Comparison of ENCODE assay signal across 15 mouse cellular contexts in genomic region chr8:125206391-125206790, GRCm38 (mm10).
"Had no signal": no experiment of that assay in that cellular context is flagged by ENCODE, and none has a peak within 500 bp of the region (broad histone marks: within the 10 kb centered on the region; RNA-seq: fewer than 3 reads in every experiment).

No protein-coding gene starts in this region.

- DNase-seq: kidney, postnatal 10 days; kidney, postnatal 4 days; lung, adult 2 months; lung, postnatal 36 days; right cerebral cortex, adult 18-20 months; right cerebral cortex, postnatal 25 days; thymus, postnatal 36 days had no signal

- H3K4me3 ChIP-seq: left cerebral cortex, adult 2 months; limb, embryonic 10.5 days; liver, embryonic 15.5 days; midbrain, embryonic 10.5 days; myocyte; neural tube, embryonic 15.5 days had no signal

- ATAC-seq: lung, postnatal 0 days had no signal

- H3K27ac ChIP-seq: left cerebral cortex, adult 2 months; limb, embryonic 10.5 days; liver, embryonic 15.5 days; midbrain, embryonic 10.5 days; neural tube, embryonic 15.5 days had no signal

- H3K9ac ChIP-seq: liver, embryonic 15.5 days; neural tube, embryonic 15.5 days had no signal

- H3K27me3 ChIP-seq: liver, embryonic 15.5 days; neural tube, embryonic 15.5 days had no signal

- H3K4me2 ChIP-seq: liver, embryonic 11.5 days; liver, embryonic 15.5 days; neural tube, embryonic 15.5 days had no signal

- H3K4me1 ChIP-seq: liver, embryonic 15.5 days had no signal

- H3K9me3 ChIP-seq: limb, embryonic 10.5 days; liver, embryonic 15.5 days; midbrain, embryonic 10.5 days; neural tube, embryonic 15.5 days had no signal

- H3K36me3 ChIP-seq: limb, embryonic 10.5 days; liver, embryonic 15.5 days; midbrain, embryonic 10.5 days; neural tube, embryonic 15.5 days had no signal
